Mouse (Mus musculus): ENCODE measurements around the gene Tmem179. TPM values are rescaled to one million over a fixed set of nuclear protein-coding genes. Genes with fewer than 3 reads are reported as not detected.

The Tmem179 gene
- total RNA-seq, 2 experiments from 2014 or later: 112 to 121 TPM

DNA sequence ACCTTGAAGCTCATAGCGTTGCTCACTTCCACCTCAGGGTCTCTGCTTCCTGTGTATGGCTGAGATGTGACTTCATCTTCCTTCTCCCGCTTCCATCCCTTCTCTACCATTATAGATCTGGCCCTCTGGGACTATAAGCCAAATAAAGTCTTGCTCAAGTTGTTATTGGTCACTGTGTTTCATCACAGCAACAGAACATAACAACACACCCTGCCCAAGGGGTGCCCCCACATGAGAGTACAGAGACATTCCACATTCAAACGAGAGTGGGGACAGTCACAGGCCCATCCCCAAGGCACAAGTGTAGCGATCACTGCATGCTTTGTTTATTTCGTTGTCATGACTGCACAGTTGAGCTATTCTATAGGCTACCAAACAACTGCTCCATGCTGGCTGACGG lies 20.7 kb upstream of the Tmem179 start:
- no peak for DNase-seq

GRCm38 (mm10) chr12:112533758-112534157 lies 17.2 kb upstream of the Tmem179 start:
- no peak for DNase-seq

GRCm38 (mm10) chr12:112518105-112518504 lies 1.6 kb upstream of the Tmem179 start:
- DNase-seq: no peak

DNA sequence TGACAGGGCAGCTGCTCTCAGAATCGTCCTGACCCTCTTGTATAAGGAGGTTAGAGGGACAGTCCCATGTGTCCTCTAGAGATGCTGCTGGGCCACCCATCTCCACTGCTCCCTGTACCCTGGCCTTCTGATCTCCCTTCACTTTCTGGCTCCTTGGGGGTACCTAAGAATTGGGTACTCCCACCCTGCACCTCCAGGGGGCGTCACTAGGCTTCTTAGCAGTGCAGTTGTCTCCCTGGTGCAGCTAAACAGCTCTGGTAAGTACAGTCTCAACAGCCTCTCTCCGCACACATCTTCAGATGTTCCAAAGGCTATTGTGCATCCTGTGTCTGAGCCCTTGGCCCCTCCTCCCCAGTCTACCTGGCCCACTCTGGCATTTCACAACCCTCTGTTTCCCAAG lies 1.6 kb downstream of the Tmem179 start:
- DNase-seq: no peak

- DNase-seq: peak; percentile 62 to 63
Measured at GRCm38 (mm10) chr12:112510733-112511372, 5.7 kb downstream of the Tmem179 start.

GRCm38 (mm10) chr12:112510365-112510732 lies 6.2 kb downstream of the Tmem179 start:
- DNase-seq: no peak

DNA sequence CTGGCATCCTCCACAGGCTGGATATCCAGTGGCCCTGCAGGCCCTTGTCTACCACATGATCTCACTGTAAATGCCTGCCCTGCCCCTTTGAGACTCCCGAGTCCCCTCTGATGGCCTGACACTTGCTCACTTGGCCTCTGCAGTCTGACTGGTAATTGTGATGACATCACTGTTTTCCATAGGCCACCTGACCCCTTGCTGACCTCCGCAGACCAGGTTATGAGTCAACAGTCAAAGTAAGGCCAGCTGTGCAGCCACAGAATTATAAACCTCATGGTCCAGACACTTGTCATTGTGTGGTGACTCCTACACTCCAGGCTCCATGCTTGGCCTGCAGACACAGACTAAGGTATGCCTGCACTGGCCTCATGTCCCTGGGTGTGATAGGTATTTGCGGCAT lies 8.6 kb downstream of the Tmem179 start:
- no peak for DNase-seq

- no peak for DNase-seq
Measured at GRCm38 (mm10) chr12:112507264-112507663, 9.3 kb downstream of the Tmem179 start.

DNA sequence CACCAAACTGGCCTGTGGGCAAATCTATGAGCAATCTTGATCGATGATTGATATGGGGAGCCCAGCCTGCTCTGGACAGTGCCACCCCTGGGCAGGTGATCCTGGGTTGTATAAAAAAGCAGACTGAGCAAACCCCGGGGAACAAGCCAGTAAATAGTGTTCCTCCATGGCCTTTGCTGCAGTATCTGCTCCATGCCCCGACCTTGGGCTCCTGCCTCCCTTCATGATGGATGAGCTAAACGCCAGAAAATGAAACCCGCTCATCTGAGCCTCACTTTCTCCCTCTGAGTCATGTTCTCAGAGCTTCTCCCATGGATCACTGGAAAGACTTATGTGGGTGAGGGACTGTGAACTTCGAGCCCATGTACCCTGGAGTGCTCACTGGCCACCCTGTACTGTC lies 10.3 kb downstream of the Tmem179 start:
- DNase-seq: no peak

- DNase-seq: no peak
Measured at GRCm38 (mm10) chr12:112503003-112503771, 13.4 kb downstream of the Tmem179 start.

DNA sequence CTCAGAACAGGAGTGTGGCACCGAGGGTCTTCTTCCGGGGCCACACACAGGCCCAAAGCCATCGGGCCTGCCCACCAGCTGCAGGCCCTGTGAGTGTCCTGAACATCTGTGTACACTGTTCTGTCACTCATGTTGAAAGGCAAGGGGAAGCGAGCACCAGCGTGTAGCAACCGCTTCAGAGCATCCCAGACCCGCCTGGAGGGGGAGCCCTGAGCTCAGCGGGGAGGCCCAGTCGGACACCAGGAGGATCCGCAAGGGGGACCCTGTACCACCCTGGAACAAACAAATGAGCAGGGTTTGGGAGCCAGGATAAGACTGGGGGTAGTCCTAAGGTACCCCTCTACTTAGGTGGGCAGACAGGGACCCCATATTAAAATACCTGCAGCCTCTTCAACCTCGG lies 17.9 kb downstream of the Tmem179 start:
- peak; percentile 50 to 60 for DNase-seq

DNA sequence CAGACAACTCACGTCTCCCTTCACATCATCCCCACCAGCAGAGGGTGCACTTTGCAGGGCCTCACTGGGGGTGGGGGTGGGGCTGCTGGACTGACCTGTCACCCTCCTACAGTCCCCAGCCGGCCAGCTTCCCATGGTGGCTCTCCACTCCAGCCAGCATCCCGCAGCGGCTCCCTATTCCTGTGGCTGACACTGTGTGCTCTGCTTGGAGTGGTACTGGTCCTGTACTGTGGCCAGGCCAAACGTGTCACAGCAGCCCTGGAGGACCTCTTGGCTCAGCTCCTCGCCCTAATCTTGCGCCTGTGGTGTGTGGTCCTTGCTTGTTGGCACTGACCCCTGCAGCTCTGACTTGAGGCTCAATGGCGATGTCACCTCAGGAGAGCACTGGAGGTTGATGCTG lies 18.8 kb downstream of the Tmem179 start:
- DNase-seq: no peak

DNA sequence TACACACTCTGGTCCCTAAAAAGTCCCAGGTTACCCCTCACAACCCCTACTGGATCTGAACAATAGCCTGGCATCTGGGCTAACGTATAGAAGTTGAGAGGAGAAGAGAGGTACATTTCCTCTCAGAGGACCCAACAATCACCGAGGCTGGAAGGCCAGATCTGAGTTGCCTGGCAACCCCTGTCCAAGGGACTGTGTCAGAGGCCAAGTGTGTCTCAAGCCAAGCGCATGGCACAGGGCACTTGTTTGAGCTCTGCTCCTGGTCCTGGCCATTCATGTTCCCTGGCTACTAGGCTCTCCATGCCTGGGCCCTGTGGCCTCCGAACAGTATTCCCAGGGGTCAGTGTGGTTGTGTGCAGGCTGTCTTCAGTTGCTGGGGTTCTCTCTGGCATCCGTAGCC lies 20.4 kb downstream of the Tmem179 start:
- no peak for DNase-seq

DNA sequence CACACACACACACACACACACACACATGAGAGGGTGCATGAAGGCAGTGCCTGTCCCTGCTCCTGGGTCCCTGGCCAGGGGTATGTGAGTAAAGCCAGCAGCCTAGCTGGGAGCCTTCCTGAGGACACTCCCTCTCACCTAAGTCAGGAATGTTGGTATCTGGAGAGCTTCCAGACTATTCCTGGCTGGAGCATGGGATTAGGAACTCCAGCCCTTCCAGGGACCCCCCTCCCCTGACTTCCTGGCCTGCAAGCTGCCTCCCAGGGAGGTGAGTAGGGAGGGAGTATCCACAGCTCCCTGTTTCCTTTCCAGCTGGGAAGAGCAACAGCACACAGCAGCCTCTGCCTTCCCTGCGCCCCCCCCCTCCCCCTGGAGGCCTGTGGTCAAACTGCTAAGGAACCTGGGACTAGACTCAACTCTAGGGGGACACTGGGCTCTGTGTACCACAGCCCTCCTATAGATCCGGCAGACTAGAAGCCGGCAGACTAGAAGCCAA lies 26.1 kb downstream of the Tmem179 start:
- no peak for DNase-seq

DNA sequence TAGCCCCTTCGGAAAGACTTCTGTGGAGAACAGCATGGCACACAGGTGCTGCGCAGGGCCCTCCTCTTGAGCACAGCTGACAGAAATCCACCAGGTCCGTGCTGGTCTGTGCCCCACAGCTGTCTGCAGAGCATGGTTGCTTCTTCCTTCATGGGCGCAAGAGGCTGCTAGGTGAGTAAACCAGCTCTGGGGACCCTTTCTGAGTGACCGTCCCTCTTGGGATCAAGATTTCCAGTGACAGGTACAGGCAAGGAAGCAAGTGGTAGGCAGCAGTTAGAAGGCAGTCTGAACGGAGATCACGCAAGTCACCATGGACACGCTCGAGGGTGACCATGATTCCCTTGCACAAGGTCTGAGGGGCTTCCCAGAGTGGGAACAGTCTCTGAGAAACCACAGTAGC lies 27.0 kb downstream of the Tmem179 start:
- no peak for DNase-seq

GRCm38 (mm10) chr12:112489134-112489533 lies 27.4 kb downstream of the Tmem179 start, which contains the start of gene A530016L24Rik:
A530016L24Rik (plus strand) TSS chr12:112489448.
- DNase-seq: no peak

GRCm38 (mm10) chr12:112473777-112474176 lies 42.8 kb downstream of the Tmem179 start:
- DNase-seq: peak; percentile 72 to 76

DNA sequence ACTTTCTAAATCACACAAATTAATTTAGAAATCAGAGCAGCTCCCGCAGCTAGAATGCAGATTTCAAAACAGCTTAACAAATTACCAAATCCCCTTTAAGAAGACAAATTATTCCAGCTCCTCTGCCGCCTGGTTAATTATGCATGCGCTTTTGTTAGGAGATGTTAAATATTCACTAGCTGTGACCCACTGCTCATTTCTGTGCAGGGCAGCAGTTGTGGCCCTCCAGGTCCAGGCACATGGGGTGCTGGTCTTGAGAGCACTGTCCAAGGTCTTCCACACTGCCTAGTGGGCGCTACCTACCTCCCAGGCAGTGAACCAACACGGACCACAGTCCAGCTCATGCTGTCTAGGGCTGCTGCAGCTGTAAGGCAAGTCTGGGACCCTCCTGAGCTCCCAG lies 46.3 kb downstream of the Tmem179 start:
- no peak for DNase-seq

- no peak for DNase-seq
Measured at GRCm38 (mm10) chr12:112469393-112469792, 47.2 kb downstream of the Tmem179 start.

GRCm38 (mm10) chr12:112467387-112467786 lies 49.2 kb downstream of the Tmem179 start:
- no peak for DNase-seq

DNA sequence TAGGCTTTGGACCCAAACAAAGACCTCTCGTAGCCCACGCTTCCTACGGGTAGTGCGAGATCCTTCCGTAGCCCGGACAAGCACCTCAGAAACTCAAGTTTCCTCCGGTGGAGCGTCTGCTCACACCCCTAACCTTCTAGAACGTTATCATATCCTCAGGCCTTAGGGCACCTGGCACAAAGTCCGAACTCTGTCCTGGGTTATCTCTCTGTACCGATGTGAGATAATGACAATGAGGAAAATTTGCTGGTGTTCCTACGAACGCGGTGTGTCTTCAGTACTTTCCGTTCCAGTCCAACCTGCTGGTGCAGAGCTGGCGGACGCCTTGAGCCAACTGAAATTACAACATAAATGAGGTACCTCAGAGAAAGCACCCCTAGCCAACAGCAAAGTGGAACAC lies 50.6 kb downstream of the Tmem179 start:
- no peak for DNase-seq

DNA sequence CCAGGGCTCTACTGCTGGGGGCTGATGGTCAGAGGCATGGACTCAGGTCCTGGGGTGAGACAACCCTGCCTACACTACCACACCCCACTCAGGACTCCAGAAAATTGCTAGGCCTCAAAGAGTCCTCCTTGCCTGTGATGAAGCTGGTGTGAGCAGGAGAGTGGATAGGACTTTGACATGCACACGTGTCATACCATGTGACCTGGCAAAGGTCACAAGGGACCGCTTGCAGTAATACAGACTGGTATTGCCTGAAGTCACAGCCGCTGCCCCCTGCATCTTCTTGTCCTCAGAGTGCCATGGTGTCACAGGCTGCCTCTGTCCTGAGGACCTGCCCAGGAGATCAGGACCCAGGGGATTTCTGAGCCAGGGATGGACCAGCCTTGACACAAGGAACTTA lies 52.0 kb downstream of the Tmem179 start:
- no peak for DNase-seq

GRCm38 (mm10) chr12:112463750-112464444 lies 52.6 kb downstream of the Tmem179 start:
- DNase-seq: no peak

All from layer of hippocampus, postnatal 36 days (tissue).